Mouse (Mus musculus) brain, embryonic 14.5 days (tissue): ENCODE measurements at regions not wholly inside any gene's neighbourhood (a gene's known extent, or its start where the extent isn't known, plus 50 kb on each side); places are given as distances from the start of the nearest gene placed in this dataset.

Experiments used
- CTCF ChIP-seq: fragments of 200-500 bp; IDR thresholded peaks from 2 replicates; pipeline ENCODE4 v1.5.1; 2012; ENCODE audit warnings: inconsistent platforms, mild to moderate bottlenecking, moderate library complexity, borderline replicate concordance; ENCODE audit not compliant: insufficient read depth, insufficient read length; ENCODE audit errors: extremely low read depth
- POLR2A ChIP-seq: fragments of 200-500 bp; IDR thresholded peaks from 2 replicates; pipeline ENCODE4 v1.6.1; 2012; ENCODE audit warnings: mild to moderate bottlenecking, inconsistent platforms, borderline replicate concordance; ENCODE audit not compliant: poor library complexity, insufficient read depth, insufficient read length, severe bottlenecking; ENCODE audit errors: extremely low read depth

GRCm38 (mm10) chr17:48733801-48734200, 198.4 kb upstream of the Lrfn2 start:
- TF ChIP-seq CTCF (no peak), POLR2A (no peak)
